Mouse (Mus musculus) gastrocnemius, postnatal 14 days (tissue): ENCODE measurements around the gene Tmem208. TPM values are rescaled to one million over a fixed set of nuclear protein-coding genes. Genes with fewer than 3 reads are reported as not detected.
"Not testable (repeated sequence)": the region's sequence is repeated elsewhere in the genome, so short reads cannot be mapped to it uniquely, and the experiment has no call there.

ENCODE experiments used
- DNase-seq: peaks from one replicate; pipeline ENCODE4 v3.0.0; 2021; ENCODE audit warnings: mixed read lengths
- intact Hi-C: fragments of 180-260 bp; cut with DNase I; formaldehyde crosslinking; loops from one replicate; pipeline ENCODE4 v1.15.1; 2025; ENCODE audit warnings: low total_unique reads
- long read RNA-seq, 2 experiments: library from polyadenylated mRNA; stranded (forward); transcript quantifications; one replicate each; pipeline ENCODE4 v2.0.0; 2021
- total RNA-seq, 2 experiments: library from RNA; stranded (reverse); gene quantifications; 2 replicates each; pipeline ENCODE4 v1.2.3; 2021

Tmem208 gene
- total RNA-seq = 10 to 100 TPM; 20.6 to 21.5 TPM
- long read RNA-seq, experiment 1, transcript Tmem208-201 (6 exons, 785 nt) = major isoform, 13 of 18 reads
- long read RNA-seq, experiment 1, partial matches to known transcripts = 1 of 18 reads
- long read RNA-seq, experiment 1, other reads (novel, unspliced or antisense) = 2 of 18 reads
- long read RNA-seq, experiment 2, transcript Tmem208-201 (6 exons, 785 nt) = major isoform, 12 of 15 reads
- long read RNA-seq, experiment 2, partial matches to known transcripts = 1 of 15 reads
- long read RNA-seq, experiment 2, other reads (novel, unspliced or antisense) = 0 of 15 reads

DNA sequence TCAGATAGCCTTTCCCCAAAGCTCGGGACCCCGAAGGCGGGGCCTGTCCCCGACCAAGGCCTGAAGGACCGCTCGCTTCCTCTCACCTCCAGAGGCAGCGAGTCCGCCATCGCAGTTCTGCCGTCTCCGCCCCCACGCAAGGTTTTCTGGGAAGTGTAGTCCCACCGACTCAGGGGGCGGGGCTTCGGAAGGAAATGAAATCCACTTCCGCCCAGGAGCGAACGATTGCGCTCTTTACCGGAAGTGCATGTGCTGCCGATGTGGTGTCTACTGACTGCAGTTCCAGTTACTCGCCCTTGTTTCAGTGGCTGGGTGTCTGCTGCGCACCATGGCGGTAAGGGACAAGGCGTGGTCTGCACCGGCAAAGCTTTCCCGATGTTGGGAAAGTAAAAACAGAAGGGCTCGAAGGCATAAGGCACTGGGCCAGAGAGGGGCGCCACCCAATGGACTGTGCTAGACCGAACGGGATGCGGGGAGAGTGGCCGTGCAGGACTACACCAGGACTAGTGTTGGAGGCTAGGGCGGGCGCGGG lies at the start of gene Tmem208, which contains the start of gene Lrrc29:
Tmem208 (plus strand) TSS at position 214 of the 532 bp plus-strand sequence.
Lrrc29 (minus strand) TSS at position 138 of the 532 bp plus-strand sequence.
- intact Hi-C loops = no loop called here
- peak; percentile 97 for DNase-seq

GRCm38 (mm10) chr8:105278911-105279334 lies 47.2 kb upstream of the Tmem208 start:
- peak; percentile 85 for DNase-seq
- intact Hi-C loops = no loop called here

- DNase-seq = no peak
- intact Hi-C loops = no loop called here
Measured at GRCm38 (mm10) chr8:105280567-105280966, 45.6 kb upstream of the Tmem208 start.

DNA sequence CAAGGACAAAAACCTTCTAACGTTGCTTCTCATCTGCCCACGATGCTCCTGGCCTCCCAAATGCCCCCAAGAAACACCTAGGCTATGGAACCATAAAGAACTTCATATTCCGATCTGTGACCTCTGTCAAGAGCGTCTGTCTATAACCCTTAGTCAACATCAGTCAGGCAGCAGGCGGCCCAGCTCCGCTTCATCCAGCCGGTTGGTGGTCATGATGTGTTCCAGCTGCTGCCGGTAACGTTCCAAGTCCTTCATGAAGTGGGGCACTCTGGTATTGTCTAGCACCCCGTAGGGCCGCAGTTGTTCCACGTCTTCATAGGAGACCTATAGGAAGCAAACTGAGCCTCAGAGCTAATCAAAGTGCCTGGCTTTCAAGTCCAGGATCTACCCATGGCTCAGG lies 44.3 kb upstream of the Tmem208 start:
- intact Hi-C loops = no loop called here
- no peak for DNase-seq

DNA sequence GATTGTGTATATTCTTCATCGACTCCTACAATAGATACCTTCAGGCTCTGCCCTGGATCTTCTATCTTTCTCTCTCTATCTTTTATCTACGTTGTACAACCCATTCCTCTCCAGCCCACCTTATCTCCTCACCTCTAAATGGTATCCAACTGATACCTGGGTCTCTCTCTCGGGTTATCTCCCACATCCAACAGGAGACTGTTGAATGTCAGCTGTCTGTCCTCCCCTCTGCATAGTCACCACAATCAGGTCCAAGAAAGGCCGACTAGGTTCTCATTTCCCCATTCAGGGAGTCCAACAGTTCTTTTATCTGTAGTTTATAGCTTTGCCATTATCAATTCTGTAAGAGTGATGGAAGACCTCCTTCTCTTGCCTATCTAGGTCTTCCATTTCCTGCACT lies 43.9 kb upstream of the Tmem208 start:
- intact Hi-C loops = no loop called here
- no peak for DNase-seq

DNA sequence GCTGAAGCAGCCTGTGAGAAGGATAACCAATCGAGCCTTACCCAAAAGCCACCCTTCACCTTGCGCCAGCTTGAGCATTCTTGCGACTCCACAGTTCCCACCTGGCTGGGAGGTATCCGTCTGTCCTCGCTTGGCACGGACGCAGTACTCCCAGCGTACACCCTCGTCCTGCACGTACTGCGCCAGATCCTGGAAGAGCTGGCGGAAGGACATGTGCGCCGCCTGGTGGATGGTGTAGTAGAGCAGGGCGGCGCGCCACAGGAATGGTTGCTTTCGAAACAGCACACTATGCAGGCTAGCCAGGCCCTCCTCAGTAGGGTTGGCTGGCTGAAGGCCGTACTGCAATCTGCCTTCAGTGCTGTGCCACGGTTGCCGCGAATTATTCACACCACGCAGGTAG lies 43.1 kb upstream of the Tmem208 start:
- intact Hi-C loops = no loop called here
- peak; percentile 57 for DNase-seq

DNA sequence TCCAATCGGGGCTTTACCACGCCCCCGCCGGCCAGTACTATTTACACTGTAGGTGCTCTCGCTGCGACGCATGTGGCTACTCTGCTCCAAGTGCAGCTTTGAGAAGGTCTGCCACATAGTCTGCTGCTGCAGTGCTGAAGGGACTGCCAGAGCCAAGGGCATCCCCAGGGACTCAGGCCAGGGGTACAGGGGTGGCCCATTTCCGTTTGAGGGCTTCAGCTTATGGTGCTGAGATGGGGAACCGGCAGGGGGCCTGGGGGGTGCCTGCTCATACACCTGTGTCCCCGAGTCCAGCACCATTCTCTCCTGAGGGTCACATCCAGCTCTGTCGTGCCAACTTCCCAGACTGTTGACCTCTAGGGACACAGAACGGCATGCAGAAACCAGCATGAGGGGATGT lies 40.6 kb upstream of the Tmem208 start:
- intact Hi-C loops = no loop called here
- DNase-seq = no peak

DNA sequence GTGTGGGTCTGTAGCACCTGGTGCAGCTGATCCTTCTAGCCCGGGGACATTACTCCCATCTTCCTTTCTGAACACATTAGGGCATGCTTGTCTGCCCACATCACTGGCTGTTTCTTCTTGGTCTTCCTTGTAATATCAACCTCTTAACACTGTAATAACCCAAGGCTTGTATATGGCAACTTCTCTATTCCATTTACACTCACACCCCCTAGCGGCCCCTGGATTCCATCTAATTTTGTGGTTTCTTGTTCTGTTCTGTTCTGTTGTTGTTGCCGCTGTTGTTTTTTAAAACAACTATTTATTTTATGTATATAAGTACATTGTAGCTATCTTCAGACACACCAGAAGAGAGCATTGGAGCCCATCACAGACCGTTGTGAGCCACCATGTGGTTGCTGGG lies 39.2 kb upstream of the Tmem208 start:
- intact Hi-C loops = no loop called here
- DNase-seq = no peak

DNA sequence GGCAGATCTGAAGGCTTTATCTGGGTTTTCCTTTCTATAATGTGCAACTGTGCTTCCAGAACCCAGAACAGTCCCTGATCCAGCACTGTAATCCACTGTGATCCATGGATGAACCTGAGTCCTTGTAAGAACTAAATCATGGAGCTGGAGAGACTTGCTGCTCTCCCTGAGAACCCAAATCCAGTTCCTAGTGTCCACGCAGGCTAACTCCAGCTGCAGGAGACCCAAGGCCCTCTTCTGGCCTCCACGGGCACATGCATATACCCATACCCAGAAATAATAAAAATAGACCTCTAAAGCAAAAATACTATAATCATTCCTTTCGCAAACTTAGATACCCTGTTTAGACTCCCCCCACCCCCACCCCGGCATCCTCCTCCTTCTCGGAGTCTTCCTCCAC lies 37.9 kb upstream of the Tmem208 start:
- intact Hi-C loops = no loop called here
- no peak for DNase-seq

DNA sequence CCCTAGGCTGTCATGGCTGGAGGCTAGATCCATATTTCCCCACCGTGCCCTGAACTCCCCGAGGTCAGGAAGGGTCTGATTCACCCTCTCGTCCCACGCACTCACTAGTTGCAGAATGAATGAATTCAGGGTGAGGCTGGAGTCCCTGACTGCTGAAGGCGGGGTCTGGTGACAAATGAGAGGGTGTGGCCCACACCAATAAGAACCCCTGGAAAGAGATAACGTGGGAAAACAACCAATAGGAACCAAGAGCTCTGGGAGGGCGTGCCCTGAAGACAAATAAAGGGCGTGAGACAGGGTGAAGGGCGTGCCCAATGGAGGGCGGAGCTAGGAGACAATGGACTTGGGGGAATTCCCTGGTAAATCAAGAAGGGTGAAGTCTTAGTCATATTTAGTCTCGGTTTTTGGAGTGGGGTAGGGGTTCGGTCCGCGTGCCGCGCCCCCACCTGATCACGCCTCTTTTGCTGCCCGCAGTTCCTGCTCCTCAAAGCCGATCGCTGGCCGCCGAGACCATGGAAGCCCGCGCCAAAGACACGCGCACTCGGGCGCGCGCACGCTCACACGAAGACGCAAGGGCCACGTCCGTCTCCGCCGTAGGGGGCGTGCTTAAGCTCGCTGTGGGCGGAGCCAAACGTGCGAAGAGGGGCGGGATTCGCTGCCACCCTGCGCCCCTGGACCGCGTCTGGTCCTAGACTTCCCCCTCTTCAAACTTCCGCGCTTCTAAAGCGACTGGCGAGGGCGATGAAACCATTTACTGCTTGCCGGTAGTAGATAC lies 37.0 kb upstream of the Tmem208 start:
- peak; percentile 91 for DNase-seq
- intact Hi-C loops = no loop called here

DNA sequence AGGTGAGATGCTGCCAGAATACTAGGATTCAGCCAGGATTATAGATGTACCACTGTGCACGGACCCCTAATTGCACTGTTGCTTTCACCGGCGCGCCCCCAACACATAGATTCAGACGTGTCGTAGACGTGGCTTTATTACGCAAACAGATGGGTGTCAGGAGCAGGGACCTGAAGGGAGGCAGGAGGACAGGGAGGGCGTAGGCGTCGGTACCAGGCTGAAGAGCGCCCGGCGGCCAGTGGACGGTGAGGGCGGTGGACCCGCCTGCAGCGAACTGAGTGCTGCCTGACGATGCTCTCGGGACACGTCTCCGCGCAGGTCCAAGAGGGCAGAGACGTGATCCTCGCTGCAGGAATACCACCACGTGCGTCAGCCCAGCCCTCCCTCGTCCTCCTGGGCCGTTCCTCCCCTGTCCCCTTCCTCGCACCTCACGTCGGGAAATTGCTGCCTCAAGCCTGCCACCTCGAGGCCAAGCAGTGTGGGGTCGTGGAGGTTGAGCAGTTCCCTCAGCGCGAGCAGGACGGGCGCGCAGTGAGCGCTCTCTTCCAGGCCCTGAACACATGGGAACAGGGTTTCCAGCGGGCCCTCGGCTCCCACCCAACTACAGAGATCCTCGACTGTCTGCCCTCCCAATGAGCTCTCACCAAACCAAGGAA lies 36.2 kb upstream of the Tmem208 start, which contains the start of gene 4931428F04Rik:
4931428F04Rik (minus strand) TSS at position 60 of the 656 bp plus-strand sequence.
- peak; percentile 58 for DNase-seq
- intact Hi-C loops = no loop called here

DNA sequence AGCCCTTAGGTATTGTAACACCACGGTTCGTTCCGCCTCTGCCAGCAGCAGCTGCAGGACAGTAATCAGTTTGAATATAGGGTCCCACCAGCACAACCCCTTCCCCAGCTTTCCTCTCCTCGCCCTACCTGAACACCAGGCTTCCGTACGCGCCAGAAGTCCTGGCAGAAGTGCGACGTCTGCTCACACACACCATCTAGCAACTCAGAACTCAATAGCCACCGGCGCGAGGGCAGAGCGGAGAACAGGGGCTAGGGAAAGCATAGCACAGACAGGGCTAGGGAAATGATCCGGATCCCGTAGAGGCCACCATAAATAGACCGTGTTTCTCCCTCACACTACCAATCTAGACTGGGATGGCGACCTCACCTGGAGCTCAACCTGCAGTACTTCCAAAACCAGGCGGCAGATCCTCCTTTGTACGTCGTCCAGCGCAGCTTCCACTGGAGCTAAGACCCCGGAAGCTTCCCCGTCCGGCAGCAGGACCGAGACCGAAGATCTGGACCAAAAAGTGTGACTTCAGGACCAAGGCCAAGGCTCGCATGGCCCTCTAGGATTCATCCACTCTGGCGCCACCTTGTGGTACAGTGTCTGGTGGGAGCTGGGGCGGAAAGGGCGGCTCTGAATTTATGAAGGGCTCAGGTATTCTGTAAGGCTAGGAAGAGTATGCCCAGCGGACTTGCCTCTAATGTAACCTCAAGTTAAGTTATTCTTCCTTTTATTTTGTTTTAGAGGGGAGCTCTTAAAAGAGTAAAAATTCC lies 35.4 kb upstream of the Tmem208 start:
- intact Hi-C loops = no loop called here
- DNase-seq = peak; percentile 92

DNA sequence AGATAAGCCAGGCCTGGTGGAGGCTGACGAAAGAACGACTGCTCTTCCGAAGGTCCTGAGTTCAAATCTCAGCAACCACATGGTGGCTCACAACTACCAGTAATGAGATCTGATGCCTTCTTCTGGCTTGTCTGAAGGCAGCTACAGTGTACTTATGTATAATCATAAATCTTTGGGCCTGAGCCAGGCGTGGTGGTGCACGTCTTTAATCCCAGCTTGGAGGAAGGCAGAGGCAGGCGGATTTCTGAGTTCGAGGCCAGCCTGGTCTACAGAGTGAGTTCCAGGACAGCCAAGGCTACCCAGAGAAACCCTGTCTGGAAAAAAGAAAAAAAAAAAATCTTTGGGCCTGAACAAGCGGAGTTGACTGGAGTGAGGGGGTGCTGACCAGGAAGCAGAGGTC lies 34.8 kb upstream of the Tmem208 start:
- DNase-seq, intact Hi-C loops: not testable (repeated sequence)

DNA sequence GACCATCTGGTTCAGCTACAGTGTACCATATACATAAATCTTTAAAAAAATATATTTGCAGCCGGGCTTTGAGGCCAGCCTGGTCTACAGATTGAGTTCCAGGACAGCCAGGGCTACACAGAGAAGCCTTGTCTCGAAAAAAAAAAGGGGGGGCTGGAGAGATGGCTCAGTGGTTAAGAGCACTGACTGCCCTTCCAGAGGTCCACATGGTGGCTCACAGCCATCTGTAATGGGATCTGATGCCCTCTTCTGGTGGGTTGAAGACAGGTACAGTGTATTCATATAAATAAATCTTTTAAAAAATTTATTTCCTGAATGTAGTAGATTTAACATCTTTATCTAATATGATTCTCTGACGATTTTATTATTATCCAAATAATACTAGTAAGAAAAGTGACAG lies 34.4 kb upstream of the Tmem208 start:
- DNase-seq, intact Hi-C loops: not testable (repeated sequence)

DNA sequence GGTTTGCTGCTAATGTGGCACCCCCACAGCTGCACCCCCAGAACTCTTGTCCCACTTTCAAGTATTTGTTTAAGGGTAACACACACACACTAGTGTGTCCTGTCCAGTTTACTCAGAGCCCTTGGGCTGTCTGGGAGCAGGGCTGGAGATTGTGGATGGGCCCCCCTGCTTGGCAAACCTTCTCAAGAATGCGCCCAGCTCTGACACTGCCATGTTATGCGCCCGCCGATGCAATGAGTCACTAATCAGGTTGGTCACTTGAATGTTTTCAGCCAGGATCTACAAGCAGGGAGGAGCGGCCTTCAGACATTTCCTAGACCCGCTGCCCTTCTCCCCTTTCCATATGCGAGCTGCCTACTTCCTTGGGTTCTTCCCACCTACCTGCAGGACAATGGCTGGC lies 33.7 kb upstream of the Tmem208 start:
- intact Hi-C loops = no loop called here
- DNase-seq = no peak

DNA sequence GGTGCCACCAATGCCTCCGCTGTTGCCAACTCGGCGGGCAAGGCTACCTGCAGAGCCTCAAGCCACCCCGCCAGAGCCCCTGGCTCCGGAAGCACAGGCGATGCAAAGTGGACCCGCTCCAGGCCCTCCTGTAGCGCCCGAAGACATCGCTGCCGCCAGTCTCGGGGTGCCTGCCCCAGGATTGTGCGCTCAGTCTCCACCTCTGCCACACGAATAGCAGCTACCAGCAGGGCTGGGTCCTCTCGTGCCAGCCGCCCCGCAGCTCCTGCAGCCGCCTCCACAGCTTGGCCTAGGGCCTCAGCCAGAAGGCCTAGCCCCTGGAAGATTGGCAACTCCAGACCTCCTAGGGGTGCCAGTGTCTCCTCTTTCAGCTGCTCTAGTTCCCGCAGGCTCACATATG lies 32.7 kb upstream of the Tmem208 start:
- intact Hi-C loops = no loop called here
- DNase-seq = no peak

DNA sequence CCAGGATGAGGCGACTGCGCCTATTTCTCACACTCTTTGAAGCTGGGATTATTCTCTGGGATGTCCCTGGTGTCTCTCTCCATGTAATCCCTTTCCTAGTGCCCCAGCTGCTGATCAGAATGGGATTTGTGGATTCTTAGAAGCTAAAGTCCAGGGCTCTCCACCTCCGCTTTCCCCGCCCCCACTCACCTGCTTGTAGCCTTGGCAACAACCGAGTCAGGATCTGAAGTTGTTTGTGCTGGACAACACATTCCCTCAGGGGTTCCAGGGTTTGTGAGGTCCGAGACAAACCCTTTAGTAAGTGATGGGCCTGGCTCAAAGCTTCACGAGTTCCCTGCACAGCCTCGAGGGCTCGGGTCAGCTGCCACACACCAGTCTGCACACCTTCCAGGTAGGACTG lies 31.4 kb upstream of the Tmem208 start:
- no peak for DNase-seq
- intact Hi-C loops = no loop called here

DNA sequence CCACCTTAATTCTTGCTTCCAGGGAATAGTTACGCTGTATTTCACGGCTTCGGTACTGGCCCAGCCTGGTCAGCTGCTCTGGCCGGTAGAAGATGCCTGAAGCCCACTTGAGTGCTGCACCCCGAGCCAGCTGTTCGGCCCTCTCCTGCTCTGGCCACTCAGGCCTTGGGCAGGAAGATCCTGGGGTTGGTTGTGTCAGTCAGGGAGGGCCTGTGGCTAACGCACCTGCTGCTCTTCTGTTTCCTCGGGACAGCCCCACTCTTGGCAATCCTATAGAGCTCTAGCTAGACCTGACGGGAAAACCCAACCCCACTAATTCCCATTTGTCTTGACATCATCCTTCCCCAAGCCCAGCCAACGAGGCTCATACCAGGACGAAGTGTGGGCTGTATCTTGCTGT lies 30.9 kb upstream of the Tmem208 start:
- DNase-seq = no peak
- intact Hi-C loops = no loop called here

GRCm38 (mm10) chr8:105295895-105296573 lies 30.1 kb upstream of the Tmem208 start, which contains the start of gene Exoc3l:
Gene Exoc3l (minus strand): TSS chr8:105296101.
- intact Hi-C loops = no loop called here
- no peak for DNase-seq
